In the genomic region with DNA sequence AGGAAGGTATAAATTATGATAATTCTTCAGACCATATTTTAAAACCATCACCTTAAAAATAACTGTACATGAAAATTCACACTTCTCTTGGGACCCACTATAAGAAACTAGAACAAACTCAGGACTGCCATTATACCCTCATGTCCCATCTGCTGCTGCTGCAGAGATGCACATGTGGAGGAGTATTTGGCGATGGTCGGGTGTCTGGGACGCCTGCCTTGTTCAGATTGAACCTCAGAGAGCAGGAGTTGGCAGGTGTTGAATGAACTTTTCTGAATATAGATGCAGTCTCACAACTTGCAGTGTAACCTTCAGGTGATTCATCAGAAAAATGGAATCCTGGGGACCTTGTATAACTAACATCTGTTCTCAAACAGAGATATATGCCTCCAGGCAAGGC, we compare ENCODE assay signal across 16 mouse cellular contexts.
"Had no signal": no experiment of that assay in that cellular context is flagged by ENCODE, and none has a peak within 500 bp of the region (broad histone marks: within the 10 kb centered on the region; RNA-seq: fewer than 3 reads in every experiment).

No protein-coding gene starts in this region.

- DNase-seq: kidney, adult 9 months; kidney, postnatal 36 days; layer of hippocampus, adult 9-11 months; layer of hippocampus, postnatal 36 days; liver; liver, embryonic 13.5 days; liver, postnatal 0 days; lung, postnatal 14 days; retina, postnatal 1 day; thymus, postnatal 4 days had no signal

- H3K4me3 ChIP-seq: liver, embryonic 13.5 days; lung, embryonic 15.5 days; megakaryocyte, embryonic 14.5 days; midbrain, embryonic 15.5 days; neural tube, embryonic 13.5 days had no signal

- H3K27ac ChIP-seq: kidney, postnatal 0 days; liver, embryonic 13.5 days; lung, embryonic 15.5 days; macrophage; midbrain, embryonic 15.5 days; neural tube, embryonic 13.5 days had no signal
